Mouse (Mus musculus): Measurements from ENCODE around the gene Egln3. TPM values are rescaled to one million over a fixed set of nuclear protein-coding genes. Genes with fewer than 3 reads are reported as not detected.

Egln3 gene
- polyA plus RNA-seq (2014; fragmentation: Nextera tagmentation; extraction: Ambion mirVana) = 13.5 and 14.5 TPM in 2 replicates

DNA sequence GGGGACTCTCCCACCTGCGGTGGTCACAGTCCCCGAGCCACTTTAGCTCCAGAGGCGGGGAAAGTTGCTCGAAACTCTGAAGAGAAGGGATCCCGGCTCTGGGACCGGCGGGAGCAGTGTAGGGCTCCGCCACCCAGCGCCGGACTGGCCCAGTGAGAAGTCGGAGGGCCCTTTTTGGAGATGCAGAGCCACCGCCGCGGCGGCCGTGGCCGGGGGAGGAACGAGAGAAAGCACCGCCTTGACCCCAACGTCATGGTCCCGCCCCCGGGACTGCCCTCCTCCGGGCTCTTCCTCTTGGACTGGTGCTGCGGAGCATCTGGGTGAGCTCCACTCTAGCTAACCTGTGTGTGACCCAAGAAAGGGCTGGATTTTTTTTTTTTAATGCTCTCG is at the start of gene Egln3:
Gene Egln3, minus strand, starts transcription at position 205 of the 390 bp plus-strand sequence.
- Histone ChIP-seq H3K4me2 (replicated peaks; ENCODE audit: low read depth, low read length) (peak within 1 kb of the TSS; percentile 99), H3K9ac (ENCODE audit: low read depth, low read length) (peak within 1 kb of the TSS; percentile 59), H3K9me3 (ENCODE audit: control insufficient read depth, low read length) (no peaks in the 10 kb centered on the region), H3K4me1 (ENCODE audit: control insufficient read depth, insufficient read depth, low read length) (peaks cover 4% of the 10 kb centered on the region; the same call in 1 of the 2 replicates), H3K36me3 (ENCODE audit: control insufficient read depth, insufficient read depth, low read length) (no peaks in the 10 kb centered on the region), H3K27me3 (ENCODE audit: control insufficient read depth, insufficient read depth, low read length) (peaks cover 16% of the 10 kb centered on the region), H3K27ac (ENCODE audit: low read depth, low read length) (no peak within 1 kb of the TSS), H3K4me3 (ENCODE audit: low read length) (peak within 1 kb of the TSS; percentile 56)
- peak; percentile 86 for ATAC-seq (ENCODE audit: low FRiP score, low TSS enrichment)
- WGBS = under 1% methylated on average over 25 of the region's 25 CpGs

DNA sequence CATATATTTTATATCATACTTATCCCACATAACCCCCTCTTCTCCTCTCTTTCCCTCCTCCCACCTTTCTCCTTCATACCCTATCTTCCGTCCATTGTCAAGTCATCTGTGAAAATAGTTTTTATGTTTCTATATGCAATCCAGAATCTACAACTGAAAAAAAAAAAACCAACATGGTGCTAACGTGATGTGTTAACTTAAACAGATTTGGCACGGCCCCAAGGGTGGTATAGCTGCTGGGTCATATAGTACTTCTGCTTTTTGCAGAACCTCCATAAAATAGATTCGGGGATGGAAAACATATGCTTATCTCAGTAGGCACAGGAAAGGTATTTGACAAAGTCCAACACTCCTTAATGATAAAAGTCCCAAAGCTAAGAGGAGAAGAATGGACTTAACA is 49.8 kb upstream of the Egln3 start:
- H3K4me1 ChIP-seq (ENCODE audit: control insufficient read depth, insufficient read depth, low read length) = no peaks in the 10 kb centered on the region
- no peaks in the 10 kb centered on the region for H3K9me3 ChIP-seq (ENCODE audit: control insufficient read depth, low read length)
- no peak for ATAC-seq (ENCODE audit: low FRiP score, low TSS enrichment)
- H3K36me3 ChIP-seq (ENCODE audit: control insufficient read depth, insufficient read depth, low read length) = no peaks in the 10 kb centered on the region
- no peak overlapping the region for H3K4me3 ChIP-seq (ENCODE audit: low read length)
- H3K27ac ChIP-seq (ENCODE audit: low read depth, low read length) = no peak overlapping the region
- H3K9ac ChIP-seq (ENCODE audit: low read depth, low read length) = no peak overlapping the region
- WGBS = 92% methylated on average over 4 of the region's 4 CpGs
- no peak overlapping the region for H3K4me2 ChIP-seq (replicated peaks; ENCODE audit: low read depth, low read length)
- H3K27me3 ChIP-seq (ENCODE audit: control insufficient read depth, insufficient read depth, low read length) = no peaks in the 10 kb centered on the region

DNA sequence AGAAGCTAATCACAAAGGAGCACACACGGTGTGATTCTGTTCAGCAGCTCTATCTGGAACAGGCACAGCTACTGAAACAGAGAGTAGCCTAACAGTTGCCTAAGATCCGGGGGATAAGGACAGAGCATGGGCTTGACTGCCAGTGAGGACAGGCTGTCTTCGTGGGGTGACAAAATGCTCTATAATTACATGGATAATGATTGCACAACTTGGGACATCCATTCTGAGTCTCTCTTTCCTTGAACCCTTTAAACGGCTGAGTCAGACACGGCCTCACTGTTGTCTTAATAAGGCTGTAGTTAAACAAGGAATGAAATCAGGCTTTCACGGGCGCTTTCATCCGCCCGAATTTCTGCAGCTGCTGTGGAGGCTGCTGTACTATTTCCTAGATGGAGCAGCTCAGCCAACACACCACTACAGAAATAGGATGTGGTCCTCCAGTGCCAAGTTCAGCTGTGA is 48.3 kb upstream of the Egln3 start:
- H3K4me2 ChIP-seq (replicated peaks; ENCODE audit: low read depth, low read length) = no peak overlapping the region
- H3K9ac ChIP-seq (ENCODE audit: low read depth, low read length) = no peak overlapping the region
- ATAC-seq (ENCODE audit: low FRiP score, low TSS enrichment) = no peak
- no peak overlapping the region for H3K4me3 ChIP-seq (ENCODE audit: low read length)
- 77% methylated on average over 9 of the region's 9 CpGs for WGBS
- no peaks in the 10 kb centered on the region for H3K9me3 ChIP-seq (ENCODE audit: control insufficient read depth, low read length)
- H3K4me1 ChIP-seq (ENCODE audit: control insufficient read depth, insufficient read depth, low read length) = no peaks in the 10 kb centered on the region
- no peaks in the 10 kb centered on the region for H3K36me3 ChIP-seq (ENCODE audit: control insufficient read depth, insufficient read depth, low read length)
- no peak overlapping the region for H3K27ac ChIP-seq (ENCODE audit: low read depth, low read length)
- no peaks in the 10 kb centered on the region for H3K27me3 ChIP-seq (ENCODE audit: control insufficient read depth, insufficient read depth, low read length)

DNA sequence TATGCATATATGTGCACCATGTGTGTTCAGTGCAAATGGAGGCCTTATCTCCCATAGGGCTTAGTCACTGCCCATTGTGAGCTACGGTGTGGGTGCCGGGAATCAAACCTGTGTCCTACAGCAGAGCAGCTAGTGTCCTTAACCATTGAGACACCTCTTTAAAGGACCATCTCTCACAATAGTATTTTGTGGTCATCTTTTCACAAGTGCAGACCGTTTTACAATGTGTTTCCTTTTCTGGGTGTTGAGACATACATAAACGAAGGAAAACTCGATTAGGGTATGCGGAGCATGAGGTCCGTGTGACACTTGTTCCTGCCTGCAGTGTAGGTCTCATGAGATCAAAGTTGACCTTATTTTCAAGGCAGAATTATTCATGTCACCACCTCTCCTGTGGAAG is 44.2 kb upstream of the Egln3 start:
- 77% methylated on average over 7 of the region's 7 CpGs for WGBS
- Histone ChIP-seq H3K27ac (ENCODE audit: low read depth, low read length) (no peak overlapping the region), H3K9ac (ENCODE audit: low read depth, low read length) (no peak overlapping the region), H3K36me3 (ENCODE audit: control insufficient read depth, insufficient read depth, low read length) (no peaks in the 10 kb centered on the region), H3K27me3 (ENCODE audit: control insufficient read depth, insufficient read depth, low read length) (no peaks in the 10 kb centered on the region), H3K4me2 (replicated peaks; ENCODE audit: low read depth, low read length) (no peak overlapping the region), H3K4me1 (ENCODE audit: control insufficient read depth, insufficient read depth, low read length) (no peaks in the 10 kb centered on the region), H3K9me3 (ENCODE audit: control insufficient read depth, low read length) (no peaks in the 10 kb centered on the region), H3K4me3 (ENCODE audit: low read length) (no peak overlapping the region)
- no peak for ATAC-seq (ENCODE audit: low FRiP score, low TSS enrichment)

DNA sequence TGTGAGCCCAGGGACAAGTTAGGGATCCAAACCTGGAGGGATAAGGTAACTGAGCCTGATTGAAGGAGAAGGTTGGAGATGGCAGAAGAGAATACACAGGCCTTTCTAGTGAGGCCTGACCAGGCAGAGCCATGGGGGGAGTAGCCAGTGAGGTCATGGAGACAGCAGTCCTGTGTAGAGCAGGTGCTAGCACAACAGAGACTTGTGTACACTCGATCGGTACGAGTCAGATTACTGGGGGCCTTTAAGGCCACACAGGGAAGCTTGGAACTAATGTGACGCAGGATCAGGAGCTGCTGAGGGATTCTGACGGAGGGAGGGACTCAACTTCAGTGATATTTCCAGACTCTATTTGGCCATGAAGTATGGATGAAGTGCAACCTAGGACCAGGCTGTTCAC is 39.5 kb upstream of the Egln3 start:
- H3K9ac ChIP-seq (ENCODE audit: low read depth, low read length) = no peak overlapping the region
- H3K27ac ChIP-seq (ENCODE audit: low read depth, low read length) = no peak overlapping the region
- H3K4me1 ChIP-seq (ENCODE audit: control insufficient read depth, insufficient read depth, low read length) = no peaks in the 10 kb centered on the region
- H3K27me3 ChIP-seq (ENCODE audit: control insufficient read depth, insufficient read depth, low read length) = no peaks in the 10 kb centered on the region
- H3K36me3 ChIP-seq (ENCODE audit: control insufficient read depth, insufficient read depth, low read length) = no peaks in the 10 kb centered on the region
- no peak overlapping the region for H3K4me3 ChIP-seq (ENCODE audit: low read length)
- no peaks in the 10 kb centered on the region for H3K9me3 ChIP-seq (ENCODE audit: control insufficient read depth, low read length)
- ATAC-seq (ENCODE audit: low FRiP score, low TSS enrichment) = no peak
- 83% methylated on average over 5 of the region's 5 CpGs for WGBS
- H3K4me2 ChIP-seq (replicated peaks; ENCODE audit: low read depth, low read length) = no peak overlapping the region

DNA sequence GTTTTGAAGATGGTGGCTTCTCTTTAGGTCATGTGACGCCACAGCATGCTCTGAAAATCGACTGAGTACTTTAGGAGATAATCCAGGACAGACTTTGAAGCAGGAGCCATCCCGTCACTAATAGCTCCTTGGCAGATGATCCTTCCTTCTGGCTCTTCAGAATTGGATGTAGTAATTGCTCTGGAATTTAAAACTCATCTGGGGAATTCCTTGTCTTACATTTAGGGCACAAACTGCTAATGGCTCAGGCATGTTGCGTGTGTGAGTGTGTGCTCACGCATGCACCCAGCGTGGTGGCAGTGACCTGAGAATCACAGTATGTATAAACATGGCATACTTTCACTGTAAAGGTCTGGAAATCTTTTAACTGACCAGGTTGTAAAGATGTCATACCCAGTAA is 38.3 kb upstream of the Egln3 start:
- H3K36me3 ChIP-seq (ENCODE audit: control insufficient read depth, insufficient read depth, low read length) = no peaks in the 10 kb centered on the region
- H3K27me3 ChIP-seq (ENCODE audit: control insufficient read depth, insufficient read depth, low read length) = no peaks in the 10 kb centered on the region
- WGBS = 84% methylated on average over 6 of the region's 6 CpGs
- no peaks in the 10 kb centered on the region for H3K9me3 ChIP-seq (ENCODE audit: control insufficient read depth, low read length)
- no peak overlapping the region for H3K9ac ChIP-seq (ENCODE audit: low read depth, low read length)
- no peak overlapping the region for H3K4me3 ChIP-seq (ENCODE audit: low read length)
- no peak overlapping the region for H3K27ac ChIP-seq (ENCODE audit: low read depth, low read length)
- no peaks in the 10 kb centered on the region for H3K4me1 ChIP-seq (ENCODE audit: control insufficient read depth, insufficient read depth, low read length)
- H3K4me2 ChIP-seq (replicated peaks; ENCODE audit: low read depth, low read length) = no peak overlapping the region
- no peak for ATAC-seq (ENCODE audit: low FRiP score, low TSS enrichment)

DNA sequence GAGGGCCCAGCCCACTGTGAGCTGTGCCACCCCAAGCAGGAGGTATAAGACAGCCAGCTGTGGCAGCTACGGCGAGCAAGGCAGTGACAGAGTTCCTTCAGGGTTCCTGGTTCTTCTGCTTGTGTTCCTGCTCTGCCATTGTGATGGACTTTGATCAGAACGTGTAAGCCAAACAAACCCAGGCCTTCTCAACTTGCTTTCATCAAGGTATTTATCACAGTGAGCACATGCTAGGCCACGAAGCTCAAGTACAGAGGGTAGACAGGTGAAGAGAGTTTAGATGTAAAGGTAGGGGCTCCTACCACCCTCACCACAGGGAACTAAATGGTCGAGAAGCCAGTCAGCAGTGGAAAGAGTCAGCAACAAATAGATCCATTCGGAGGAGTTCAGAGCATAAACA is 30.1 kb upstream of the Egln3 start:
- no peak overlapping the region for H3K4me3 ChIP-seq (ENCODE audit: low read length)
- no peaks in the 10 kb centered on the region for H3K9me3 ChIP-seq (ENCODE audit: control insufficient read depth, low read length)
- no peak overlapping the region for H3K4me2 ChIP-seq (replicated peaks; ENCODE audit: low read depth, low read length)
- H3K27me3 ChIP-seq (ENCODE audit: control insufficient read depth, insufficient read depth, low read length) = no peaks in the 10 kb centered on the region
- H3K27ac ChIP-seq (ENCODE audit: low read depth, low read length) = no peak overlapping the region
- H3K9ac ChIP-seq (ENCODE audit: low read depth, low read length) = no peak overlapping the region
- 86% methylated on average over 6 of the region's 6 CpGs for WGBS
- no peaks in the 10 kb centered on the region for H3K36me3 ChIP-seq (ENCODE audit: control insufficient read depth, insufficient read depth, low read length)
- no peaks in the 10 kb centered on the region for H3K4me1 ChIP-seq (ENCODE audit: control insufficient read depth, insufficient read depth, low read length)
- no peak for ATAC-seq (ENCODE audit: low FRiP score, low TSS enrichment)

DNA sequence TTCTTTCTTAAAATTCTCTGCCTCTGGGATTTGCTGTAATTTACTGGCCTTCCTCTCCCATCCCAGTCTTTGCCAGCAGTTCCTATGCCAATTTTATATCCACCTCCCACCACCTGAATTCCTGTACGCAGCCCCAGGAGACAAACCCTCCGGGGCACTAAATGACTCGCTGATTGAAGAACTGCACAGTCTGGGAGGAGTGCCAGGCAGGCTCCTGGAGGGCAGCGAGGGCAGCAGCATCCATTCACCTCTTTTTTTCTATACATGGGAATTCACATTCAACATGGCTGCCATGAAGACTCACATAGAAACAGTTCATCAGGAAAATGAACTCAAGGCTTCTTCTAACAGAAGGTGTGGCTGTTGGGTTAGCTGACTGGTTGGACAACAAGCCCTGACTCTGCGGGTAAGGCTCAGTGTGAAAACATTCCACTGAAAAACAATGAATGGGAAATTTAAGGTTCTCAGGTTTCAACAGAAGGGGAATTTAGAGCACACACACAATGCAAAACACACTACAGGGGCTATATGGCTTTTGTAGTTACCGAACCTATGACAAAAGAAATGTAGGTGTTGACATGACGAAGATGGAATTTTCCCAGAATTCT is 29.4 kb upstream of the Egln3 start:
- Histone ChIP-seq H3K9ac (ENCODE audit: low read depth, low read length) (no peak overlapping the region), H3K4me1 (ENCODE audit: control insufficient read depth, insufficient read depth, low read length) (no peaks in the 10 kb centered on the region), H3K27ac (ENCODE audit: low read depth, low read length) (no peak overlapping the region), H3K4me2 (replicated peaks; ENCODE audit: low read depth, low read length) (no peak overlapping the region), H3K9me3 (ENCODE audit: control insufficient read depth, low read length) (no peaks in the 10 kb centered on the region), H3K4me3 (ENCODE audit: low read length) (no peak overlapping the region), H3K27me3 (ENCODE audit: control insufficient read depth, insufficient read depth, low read length) (no peaks in the 10 kb centered on the region), H3K36me3 (ENCODE audit: control insufficient read depth, insufficient read depth, low read length) (no peaks in the 10 kb centered on the region)
- WGBS = 72% methylated on average over 7 of the region's 7 CpGs
- no peak for ATAC-seq (ENCODE audit: low FRiP score, low TSS enrichment)

DNA sequence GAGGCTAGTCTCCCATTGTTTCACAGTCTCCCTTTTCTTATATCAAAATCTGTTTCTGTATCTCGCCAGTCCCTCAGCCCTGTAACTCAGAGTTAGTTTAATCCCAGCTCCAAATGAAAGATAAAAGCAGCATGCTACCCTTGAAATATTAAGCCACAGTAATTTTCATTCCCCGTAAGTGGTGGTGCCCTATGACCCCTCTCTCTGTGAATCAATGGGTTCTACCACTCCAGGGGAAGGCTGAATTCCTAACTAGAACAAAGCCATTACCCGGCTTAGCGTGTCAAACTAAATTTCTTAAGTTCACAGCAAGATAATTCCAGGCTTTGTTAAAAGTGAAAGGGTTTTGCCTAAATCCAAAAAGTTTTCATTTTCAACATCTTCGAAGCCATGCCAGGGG is 28.8 kb upstream of the Egln3 start:
- Histone ChIP-seq H3K27ac (ENCODE audit: low read depth, low read length) (no peak overlapping the region), H3K4me2 (replicated peaks; ENCODE audit: low read depth, low read length) (no peak overlapping the region), H3K4me3 (ENCODE audit: low read length) (no peak overlapping the region), H3K9ac (ENCODE audit: low read depth, low read length) (no peak overlapping the region), H3K4me1 (ENCODE audit: control insufficient read depth, insufficient read depth, low read length) (no peaks in the 10 kb centered on the region), H3K36me3 (ENCODE audit: control insufficient read depth, insufficient read depth, low read length) (no peaks in the 10 kb centered on the region), H3K27me3 (ENCODE audit: control insufficient read depth, insufficient read depth, low read length) (no peaks in the 10 kb centered on the region), H3K9me3 (ENCODE audit: control insufficient read depth, low read length) (no peaks in the 10 kb centered on the region)
- no peak for ATAC-seq (ENCODE audit: low FRiP score, low TSS enrichment)
- WGBS = 70% methylated on average over 5 of the region's 5 CpGs
